Mouse (Mus musculus): ENCODE results near the gene Hsd17b14. TPM values are rescaled to one million over a fixed set of nuclear protein-coding genes. Genes with fewer than 3 reads are reported as not detected.
"Not testable (repeated sequence)": the region's sequence is repeated elsewhere in the genome, so short reads cannot be mapped to it uniquely, and the experiment has no call there.

Gene Hsd17b14
- total RNA-seq, 2 experiments from 2014 or later: not detected

DNA sequence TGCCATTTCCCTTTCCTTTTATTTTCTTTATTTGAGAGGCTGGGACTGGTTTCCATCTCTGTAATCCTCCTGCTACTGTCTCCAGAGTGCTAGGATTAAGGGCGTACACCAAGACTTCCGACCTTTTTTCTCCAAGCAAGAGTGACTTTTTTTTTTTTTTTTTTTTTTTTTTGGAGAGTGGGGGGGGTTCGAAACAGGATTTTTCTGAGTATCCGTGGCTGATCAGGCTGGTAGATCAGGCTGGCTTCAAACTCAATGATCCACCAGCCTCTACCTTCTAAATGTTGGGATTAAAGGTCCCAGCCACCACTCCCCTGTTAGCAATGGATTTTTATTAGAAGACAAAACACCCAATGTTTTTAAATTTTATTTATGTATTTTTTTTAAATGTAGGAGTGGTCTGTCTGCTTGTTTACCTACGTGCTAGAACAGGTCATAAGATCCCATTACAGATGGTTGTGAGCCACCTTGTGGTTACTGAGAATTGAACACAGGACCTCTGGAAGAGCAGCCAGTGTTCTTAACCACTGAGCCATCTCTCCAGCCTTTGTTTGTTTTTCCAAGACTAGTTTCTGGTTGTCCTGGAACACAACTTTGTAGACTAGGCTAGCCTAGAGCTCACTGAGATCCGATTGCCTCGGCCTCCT lies 28.1 kb upstream of the Hsd17b14 start:
- ATAC-seq (replicated peaks; ENCODE audit: low FRiP score, low TSS enrichment, poor library complexity, severe bottlenecking): no peak

DNA sequence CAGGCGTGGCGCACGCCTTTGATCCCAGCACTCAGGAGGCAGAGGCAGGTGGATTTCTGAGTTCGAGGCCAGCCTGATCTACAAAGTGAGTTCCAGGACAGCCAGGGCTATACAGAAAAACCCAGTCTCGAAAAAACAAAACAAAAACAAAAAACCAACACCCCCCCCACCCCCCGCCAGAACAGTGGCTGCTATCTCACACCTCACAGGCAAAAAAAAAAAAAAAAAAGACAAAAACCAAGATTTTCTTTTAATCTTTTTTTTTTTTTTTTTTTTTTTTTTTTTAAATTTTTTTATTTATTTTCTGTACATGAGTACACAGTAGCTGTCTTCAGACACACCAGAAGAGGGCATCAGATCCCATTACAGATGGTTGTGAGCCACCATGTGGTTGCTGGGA lies 27.5 kb upstream of the Hsd17b14 start:
- ATAC-seq (replicated peaks; ENCODE audit: low FRiP score, low TSS enrichment, poor library complexity, severe bottlenecking): not testable (repeated sequence)

DNA sequence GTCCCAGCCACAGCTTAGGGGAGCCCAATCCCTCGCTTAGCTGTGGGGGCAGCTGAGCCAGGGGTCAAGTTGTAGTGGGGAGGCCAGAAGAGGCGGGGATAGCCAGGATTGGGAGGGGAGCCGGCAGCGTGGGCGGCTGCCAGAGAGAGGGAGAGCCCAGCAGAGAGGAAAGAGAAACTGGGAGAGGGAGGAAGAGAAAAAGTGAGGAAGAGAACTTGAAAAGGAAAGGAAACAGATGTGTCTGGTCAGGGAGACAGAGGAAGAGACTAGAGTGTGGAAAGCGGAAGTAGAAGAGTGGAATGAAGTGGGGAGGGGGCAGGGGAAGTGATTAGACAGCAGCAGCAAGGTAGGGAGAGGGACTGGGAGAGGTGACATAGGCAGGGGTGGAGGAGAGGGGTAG lies 25.2 kb upstream of the Hsd17b14 start:
- no peak for ATAC-seq (replicated peaks; ENCODE audit: low FRiP score, low TSS enrichment, poor library complexity, severe bottlenecking)

DNA sequence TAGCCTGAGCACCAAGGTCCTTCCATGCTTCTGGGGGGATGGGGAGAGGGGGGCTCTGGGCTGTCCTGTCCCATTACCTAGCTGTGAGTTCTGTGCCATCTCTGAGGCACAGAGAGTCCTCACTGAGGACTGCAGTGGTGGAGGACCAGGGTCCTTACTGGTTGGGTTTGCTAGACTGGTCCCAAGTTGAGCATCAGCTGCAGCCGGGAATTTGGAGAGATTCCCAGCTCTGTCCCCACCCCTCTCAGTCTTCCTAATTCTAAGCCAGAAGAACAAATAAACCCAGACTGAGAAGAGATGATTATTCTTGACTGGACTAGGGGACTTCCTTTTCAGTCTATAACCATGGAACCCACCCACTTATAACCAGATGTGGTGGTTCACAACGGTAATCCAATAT lies 24.1 kb upstream of the Hsd17b14 start:
- ATAC-seq (replicated peaks; ENCODE audit: low FRiP score, low TSS enrichment, poor library complexity, severe bottlenecking): no peak

DNA sequence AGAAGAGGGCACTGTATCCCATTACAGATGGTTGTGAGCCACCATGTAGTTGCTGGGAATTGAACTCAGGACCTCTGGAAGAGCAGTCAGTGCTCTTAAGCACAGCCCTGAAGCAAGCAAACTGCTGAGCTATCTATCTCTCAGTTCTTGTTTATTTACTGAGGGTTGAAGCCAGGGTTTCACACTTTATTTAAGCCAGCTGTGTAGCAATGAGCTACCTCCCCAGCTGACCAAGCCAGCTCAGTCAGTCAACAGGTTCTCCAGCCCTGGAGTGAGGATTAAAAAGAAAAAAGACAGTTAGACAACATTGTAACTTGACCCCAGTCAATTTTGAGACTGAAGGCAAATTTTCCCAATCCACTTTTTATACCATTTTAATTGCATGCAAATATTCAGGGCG lies 19.0 kb upstream of the Hsd17b14 start:
- no peak for ATAC-seq (replicated peaks; ENCODE audit: low FRiP score, low TSS enrichment, poor library complexity, severe bottlenecking)

DNA sequence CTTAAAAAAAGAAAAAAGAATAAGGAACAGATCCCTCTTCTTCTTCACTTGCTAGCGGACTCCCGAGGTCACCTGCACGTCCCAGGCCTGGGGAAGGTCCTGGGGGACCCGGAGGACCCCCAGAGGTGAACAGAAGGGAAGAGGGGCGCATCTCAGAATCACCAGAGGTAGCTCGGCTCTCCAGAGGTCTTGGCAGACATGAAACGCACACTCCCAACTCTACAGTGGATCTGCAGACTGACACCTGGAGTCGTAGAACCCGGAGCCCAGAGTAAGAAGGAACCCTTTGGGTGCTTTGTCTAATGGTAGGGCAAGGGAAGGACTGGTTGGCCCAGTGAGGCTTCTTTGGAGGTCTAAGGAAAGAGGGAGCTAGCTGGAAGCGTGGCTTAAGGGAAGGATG lies 17.1 kb upstream of the Hsd17b14 start:
- no peak for ATAC-seq (replicated peaks; ENCODE audit: low FRiP score, low TSS enrichment, poor library complexity, severe bottlenecking)

DNA sequence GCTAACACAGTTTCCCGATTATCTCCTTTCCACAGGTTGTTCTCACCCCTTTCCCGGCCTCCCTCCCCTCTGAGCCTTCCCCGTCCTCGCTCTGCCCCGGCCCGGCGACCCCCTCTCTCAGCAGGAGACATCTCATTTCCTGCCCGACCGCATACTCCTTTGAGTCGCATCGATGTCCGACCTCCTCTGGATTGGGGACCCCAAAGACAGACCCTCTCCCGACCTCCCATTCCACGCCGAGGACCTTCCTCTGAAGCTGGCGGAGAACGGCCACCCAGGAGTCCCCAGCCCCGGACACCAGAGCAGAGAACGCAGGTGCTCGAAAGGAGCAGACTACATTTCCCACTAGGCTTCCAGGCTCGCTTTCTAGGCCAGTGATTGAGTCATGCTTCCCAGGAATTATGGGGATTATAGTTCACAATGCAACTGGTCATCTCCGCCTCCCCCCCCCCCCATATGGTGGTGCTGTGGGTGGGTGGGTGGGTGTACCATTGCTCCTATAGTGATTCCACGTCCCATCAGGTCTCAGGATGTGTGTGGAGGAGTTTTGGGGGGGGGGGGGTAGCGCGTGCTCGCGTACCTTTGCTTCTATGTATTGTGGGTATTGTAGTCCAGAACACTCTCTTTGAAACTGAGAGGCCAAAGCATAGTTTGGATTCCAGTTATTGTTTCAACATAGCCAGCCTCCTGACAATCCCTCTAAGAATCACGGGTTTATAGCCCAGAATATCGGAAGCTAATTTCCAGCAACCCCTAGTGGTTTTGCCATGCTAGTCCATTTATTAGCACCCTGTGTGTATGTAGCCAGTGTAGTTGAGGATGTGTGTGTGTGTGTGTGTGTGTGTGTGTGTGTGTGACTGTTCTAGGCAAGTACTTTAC lies 16.3 kb upstream of the Hsd17b14 start:
- 0 out of 2 replicates have a peak, but pooled peaks have one; percentile 55 for ATAC-seq (replicated peaks; ENCODE audit: low FRiP score, low TSS enrichment, poor library complexity, severe bottlenecking)

DNA sequence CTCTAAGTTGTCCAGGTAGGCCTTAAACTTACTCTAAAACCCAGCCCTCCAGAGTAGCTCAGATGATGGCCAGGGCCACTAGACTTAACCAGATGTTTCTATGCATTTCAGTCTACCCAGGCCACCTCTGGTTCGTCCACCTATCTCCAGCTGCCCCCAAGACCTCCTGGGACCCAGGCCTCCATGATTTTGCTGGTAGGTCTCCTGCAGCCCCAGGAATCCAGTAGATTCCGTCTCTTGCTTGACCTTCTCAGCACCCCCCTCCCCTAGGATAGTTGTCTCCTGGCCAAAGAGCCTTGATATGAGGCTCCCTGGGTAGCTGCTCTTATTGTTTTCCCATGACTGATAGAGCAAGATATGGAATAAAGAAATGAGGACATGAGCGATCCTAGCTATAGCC lies 15.6 kb upstream of the Hsd17b14 start:
- ATAC-seq (replicated peaks; ENCODE audit: low FRiP score, low TSS enrichment, poor library complexity, severe bottlenecking): no peak

DNA sequence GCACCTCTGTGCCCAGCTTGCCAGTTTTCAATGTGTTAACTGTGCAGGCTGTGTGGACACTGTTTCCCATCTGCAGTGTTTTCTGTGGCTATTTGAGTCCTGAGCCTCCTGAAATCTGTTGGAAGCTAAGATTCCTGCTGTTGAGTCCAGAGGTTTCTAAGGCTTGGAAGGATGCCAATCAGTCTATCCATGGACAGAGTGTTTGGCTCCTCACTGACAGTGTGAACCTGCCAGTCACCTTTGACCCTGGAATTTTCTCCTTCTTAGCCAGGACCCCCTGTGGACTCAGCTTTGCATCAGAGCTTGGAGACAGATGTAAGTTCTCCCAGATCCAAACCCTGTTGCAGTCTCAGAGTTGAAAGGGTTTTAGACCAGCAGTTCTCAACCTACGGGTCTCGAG lies 14.5 kb upstream of the Hsd17b14 start:
- no peak for ATAC-seq (replicated peaks; ENCODE audit: low FRiP score, low TSS enrichment, poor library complexity, severe bottlenecking)

DNA sequence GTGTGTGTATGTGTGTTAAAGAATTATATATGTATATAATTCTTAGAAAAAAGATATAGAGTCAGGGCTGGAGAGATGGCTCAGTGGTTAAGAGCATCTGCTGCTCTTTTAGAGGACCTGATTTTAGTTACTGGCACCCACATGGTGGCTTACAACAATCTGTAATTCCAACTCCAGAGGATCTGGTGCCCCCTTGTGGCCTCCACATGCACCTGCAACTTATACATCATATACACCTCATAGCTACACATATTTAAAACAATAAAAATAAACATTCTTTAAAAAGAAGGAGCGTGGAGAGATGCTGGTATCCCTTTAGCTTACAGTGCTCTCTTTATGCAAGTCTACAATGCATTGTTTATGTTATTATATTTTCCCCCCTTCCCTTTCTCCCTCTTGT lies 10.2 kb upstream of the Hsd17b14 start:
- ATAC-seq (replicated peaks; ENCODE audit: low FRiP score, low TSS enrichment, poor library complexity, severe bottlenecking): no peak

DNA sequence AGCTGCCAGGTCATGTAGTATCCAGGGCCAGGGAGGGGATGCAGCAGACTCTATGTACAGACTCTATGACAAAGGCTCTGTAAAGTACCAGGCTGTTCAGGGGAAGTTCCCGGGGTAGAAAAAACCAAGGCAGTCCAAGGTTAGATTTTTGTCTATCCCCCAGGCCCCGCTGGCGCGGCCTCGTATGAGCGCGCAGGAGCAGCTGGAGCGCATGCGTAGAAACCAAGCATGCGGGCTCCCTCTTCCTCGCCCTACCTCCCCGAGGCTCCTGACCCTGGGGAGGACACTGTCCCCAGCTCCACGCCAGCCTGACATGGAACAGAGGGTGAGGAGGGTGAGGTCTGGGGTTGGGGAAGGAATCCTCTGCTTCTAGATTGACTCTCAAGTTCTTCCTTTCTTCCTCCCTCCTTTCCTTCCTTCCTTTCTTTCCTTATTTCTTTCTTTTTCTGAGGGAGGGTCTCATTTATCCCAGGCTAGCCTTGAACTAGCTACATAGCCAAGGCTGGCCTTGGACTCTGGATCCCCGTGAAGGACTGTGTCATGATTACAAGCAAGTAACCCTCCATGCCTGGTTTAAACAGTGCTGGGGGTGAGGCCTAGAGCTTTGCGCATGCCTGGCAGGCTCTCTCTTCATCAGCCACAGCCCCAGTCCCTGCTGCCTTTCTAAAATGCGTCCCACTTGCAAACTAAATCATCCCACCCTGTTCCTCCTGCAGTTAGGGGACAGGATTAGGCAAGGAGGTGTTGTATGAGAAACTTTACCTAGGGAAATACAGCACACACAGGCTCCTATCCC lies 4.9 kb upstream of the Hsd17b14 start:
- no peak for ATAC-seq (replicated peaks; ENCODE audit: low FRiP score, low TSS enrichment, poor library complexity, severe bottlenecking)

DNA sequence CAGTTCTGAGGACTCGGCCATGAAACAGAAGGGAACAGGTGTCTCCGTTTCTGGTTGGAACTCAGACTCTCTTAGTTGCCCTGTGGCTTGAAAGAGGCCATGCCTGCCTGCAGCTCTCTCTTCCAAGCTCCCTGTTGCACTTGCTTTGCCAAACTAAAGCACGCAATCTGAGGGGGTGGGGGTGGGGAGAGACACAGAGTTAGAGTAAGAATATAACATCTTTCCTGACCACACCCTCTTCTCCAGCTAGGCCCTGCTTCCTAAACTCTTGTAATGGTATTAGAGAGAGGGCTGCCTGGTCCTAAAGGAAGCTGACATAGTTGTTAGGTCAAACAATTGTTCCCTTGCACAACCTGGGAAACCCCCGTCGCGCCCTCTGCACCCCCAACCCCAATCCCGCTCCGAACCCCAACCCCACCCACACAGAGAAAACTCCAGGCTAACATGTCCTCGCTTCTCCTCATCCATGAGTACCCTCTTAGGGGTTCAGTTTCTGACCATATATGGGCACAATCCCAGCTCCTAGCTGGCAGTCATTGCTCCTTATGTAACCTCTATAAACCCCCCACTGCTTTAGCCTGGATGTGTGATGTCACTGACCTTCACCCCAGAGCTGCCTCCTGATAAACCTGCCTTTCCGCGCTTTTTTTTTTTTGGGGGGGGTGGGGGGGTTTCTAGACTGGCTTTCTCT lies 3.7 kb upstream of the Hsd17b14 start:
- ATAC-seq (replicated peaks; ENCODE audit: low FRiP score, low TSS enrichment, poor library complexity, severe bottlenecking): no peak

DNA sequence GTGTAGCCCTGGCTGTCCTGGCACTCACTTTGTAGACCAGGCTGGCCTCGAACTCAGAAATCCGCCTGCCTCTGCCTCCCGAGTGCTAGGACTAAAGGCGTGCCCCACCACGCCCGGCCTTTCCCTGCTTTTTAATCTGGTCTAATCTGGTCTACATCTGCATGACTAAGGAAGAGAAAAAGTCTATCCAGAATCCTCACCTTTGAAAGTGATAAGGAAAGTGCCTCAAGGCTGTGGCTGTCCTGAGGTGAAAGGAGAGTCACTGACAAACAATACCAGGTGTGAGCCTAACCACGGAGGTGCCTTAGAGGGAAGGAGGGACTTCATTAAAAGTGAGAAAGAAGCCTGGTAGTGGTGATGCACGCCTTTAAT lies 3.2 kb upstream of the Hsd17b14 start:
- no peak for ATAC-seq (replicated peaks; ENCODE audit: low FRiP score, low TSS enrichment, poor library complexity, severe bottlenecking)

DNA sequence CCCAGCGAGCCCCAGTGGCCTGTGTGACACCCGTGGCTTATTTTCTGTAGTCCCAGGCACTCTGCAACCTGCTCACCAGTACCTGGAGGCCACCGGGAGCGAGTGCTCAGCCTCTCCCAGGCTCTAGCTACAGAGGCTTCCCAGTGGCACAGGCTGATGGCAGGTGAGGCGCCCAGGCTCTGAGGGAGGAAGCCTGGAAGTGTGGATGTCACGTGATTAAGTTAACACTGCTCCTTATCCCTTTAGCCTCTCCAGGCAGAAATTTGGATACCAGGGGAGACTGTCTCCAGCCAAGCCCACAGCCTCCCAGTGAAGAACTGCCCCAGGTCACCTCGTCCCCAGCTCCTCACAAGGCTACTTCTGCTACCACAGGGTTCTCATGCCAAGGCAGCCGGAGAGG lies 1.2 kb upstream of the Hsd17b14 start:
- no peak for ATAC-seq (replicated peaks; ENCODE audit: low FRiP score, low TSS enrichment, poor library complexity, severe bottlenecking)

DNA sequence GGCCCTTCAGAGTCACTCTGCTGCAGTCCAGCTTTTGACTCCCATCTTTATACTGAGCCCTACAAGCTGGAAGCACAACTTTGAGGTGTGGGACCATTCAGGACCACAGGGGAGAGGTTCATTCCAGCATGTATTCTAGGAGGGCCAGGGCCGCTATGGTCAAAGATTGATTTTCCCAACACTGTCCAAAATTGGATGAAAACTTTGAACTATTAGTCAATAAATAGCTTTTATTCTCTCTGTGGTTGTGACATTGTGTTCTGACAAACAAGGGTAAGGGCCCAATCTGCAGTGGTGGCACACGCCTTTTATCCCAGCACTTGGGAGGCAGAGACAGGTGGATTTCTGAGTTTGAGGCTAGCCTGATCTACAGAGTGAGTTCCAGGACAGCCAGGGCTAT lies 703 bp upstream of the Hsd17b14 start:
- no peak for ATAC-seq (replicated peaks; ENCODE audit: low FRiP score, low TSS enrichment, poor library complexity, severe bottlenecking)

DNA sequence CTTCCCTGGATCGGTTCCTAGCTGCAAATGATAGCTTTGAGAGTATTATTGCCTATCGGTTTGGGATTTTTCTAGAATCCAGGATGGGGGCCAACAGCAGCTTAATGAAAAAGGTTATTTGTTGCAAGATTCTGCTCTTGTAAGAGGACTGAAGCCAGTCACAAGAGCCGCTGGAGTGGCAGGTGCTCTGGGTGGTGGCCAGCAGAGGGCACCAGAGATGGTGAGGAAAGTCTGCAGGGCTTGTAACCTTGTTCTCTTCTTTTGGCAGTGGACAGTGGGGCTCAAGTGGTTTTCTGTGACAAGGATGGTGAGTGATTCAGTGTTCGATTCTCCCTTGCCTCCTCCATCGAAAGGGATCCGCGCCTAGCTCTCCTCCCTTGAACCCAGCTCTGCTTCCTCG lies 1.1 kb downstream of the Hsd17b14 start:
- peak; percentile 84 for ATAC-seq (replicated peaks; ENCODE audit: low FRiP score, low TSS enrichment, poor library complexity, severe bottlenecking)

DNA sequence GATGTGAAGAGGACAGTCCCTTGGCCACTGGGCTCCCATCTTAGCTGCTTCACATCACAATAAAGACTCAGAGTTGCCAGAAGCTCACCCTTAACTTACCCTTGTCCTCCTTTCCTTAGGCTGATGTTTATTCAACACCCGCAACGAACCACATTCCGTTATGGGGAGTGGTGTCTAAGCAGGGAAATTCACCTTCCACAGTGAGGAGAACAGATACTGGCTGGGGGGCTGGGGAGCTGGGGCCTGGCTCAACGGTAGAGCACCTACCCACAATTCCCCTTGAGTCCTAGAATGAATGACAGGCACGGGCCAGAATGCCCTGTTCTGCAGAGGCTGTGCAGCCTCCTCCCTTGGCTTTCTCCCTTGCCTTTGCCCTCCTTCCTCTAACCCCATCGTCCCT lies 4.2 kb downstream of the Hsd17b14 start:
- no peak for ATAC-seq (replicated peaks; ENCODE audit: low FRiP score, low TSS enrichment, poor library complexity, severe bottlenecking)

DNA sequence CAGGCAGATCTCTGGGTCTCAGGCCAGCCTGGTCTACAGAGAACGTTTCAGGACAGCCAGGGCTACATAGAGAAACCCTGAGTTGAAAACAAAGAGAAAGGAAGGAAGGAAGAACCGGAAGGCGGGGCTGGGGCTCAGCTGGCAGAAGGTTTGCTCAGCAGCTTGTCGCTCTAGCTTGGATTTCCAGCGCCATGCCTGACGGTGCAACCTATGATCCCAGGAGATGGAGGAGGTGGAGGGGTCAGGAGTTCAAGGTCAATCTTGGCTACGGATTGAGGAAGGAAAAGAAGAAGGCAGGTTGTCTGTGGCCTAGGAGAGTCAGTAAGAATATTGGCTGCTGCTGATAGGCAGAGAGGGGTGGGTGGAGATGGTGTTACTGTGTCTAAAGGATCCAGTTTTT lies 5.5 kb downstream of the Hsd17b14 start:
- no peak for ATAC-seq (replicated peaks; ENCODE audit: low FRiP score, low TSS enrichment, poor library complexity, severe bottlenecking)

DNA sequence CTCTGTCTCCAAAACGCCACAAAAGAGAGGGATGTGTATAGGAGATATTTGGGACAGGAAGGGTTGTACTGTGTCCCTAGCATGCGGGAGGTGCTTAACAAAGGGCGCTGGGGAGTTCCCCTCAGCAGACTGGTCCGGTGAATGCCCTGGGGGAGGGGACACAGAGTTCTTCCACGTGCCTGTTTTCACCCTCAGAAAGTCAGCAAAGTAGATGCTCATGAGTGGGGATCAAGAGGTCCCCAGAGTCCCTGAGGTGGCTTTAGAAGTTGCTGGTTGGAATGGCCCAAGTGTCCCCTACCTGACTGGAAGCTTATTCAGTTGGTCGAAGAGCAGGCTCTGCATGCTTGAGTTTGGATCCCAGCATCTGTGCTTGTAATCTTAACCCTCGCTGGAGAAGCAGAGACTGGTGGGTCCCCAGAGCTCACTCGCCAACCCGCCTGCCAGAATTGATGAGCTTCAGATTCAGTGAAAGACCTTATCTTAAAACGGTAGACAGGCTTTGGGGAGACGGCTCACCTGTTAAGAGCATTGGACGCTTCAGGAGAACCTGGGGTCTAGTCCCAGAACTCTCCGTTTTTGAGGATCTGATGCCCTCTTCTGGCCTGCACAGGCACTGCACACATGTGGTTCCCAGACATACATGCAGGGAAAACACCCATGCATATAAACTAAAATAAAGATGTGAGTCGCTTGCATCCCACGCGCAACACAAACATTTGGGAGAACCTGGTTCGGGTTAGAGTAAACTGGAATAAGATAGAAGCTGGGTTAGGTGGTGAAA lies 6.3 kb downstream of the Hsd17b14 start:
- ATAC-seq (replicated peaks; ENCODE audit: low FRiP score, low TSS enrichment, poor library complexity, severe bottlenecking): peak; percentile 76
